Mouse (Mus musculus) spleen, adult 2 months (tissue): Measurements from ENCODE around the gene Ilf2.

Experiments
- CTCF ChIP-seq: fragments of 200-500 bp; IDR thresholded peaks from 2 replicates; pipeline ENCODE4 v1.5.1; 2011; ENCODE audit warnings: mild to moderate bottlenecking, inconsistent platforms; ENCODE audit not compliant: insufficient read depth, insufficient read length, insufficient replicate concordance; ENCODE audit errors: extremely low read depth
- POLR2A ChIP-seq: fragments of 200-500 bp; IDR thresholded peaks from 2 replicates; pipeline ENCODE4 v1.6.1; 2011; ENCODE audit warnings: low read depth, low read length, inconsistent platforms

- TF ChIP-seq CTCF: no peak
- TF ChIP-seq POLR2A: no peak
These were observed 61.4 kb downstream of the Ilf2 start, which contains the start of gene S100a16 for GRCm38 (mm10) chr3:90537141-90537904.
